13 mouse cellular contexts compared by ENCODE assay signal in the genomic region with DNA sequence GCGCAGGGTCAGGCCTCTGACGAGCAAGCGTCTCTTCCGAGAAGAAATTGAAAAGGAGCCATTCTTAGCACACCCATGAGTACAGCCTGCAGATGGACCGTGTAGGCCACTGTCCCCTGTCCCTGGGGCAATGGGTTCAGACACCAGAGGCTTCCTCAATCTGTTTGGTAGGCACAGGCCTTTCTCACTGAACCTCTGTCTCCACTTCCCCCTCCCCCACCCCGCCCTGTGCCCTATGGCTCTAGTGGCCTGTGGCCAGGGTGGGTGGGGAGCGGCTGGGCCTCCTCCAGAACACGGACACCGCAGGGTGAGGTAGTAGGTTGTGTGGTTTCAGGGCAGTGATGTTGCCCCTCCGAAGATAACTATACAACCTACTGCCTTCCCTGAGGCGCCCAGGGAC. TPM values are rescaled to one million over a fixed set of nuclear protein-coding genes. Genes with fewer than 3 reads are reported as not detected.
DNase-seq lines count a peak whose midpoint lies in the region.
"Had no signal": no experiment of that assay in that cellular context is flagged by ENCODE, and none has a peak within 500 bp of the region (broad histone marks: within the 10 kb centered on the region; RNA-seq: fewer than 3 reads in every experiment).

No protein-coding gene starts in this region.

- peak; percentile 31 for DNase-seq in adrenal gland, postnatal 14 days
- DNase-seq in adrenal gland, postnatal 25 days: no peak
- DNase-seq in kidney, adult 8-10 months: peak; percentile 76 to 78
- DNase-seq in kidney, postnatal 4 days: no peak
- peak; percentile 34 for DNase-seq in NIH3T3 (ENCODE audit: low read depth)
- peak; percentile 89 for DNase-seq in kidney, adult 9 months
- DNase-seq in right cerebral cortex, postnatal 4 days: no peak
- DNase-seq in spleen, postnatal 14 days (ENCODE audit: low spot score in 2 of 2): no peak
- DNase-seq: left cerebral cortex, postnatal 4 days; liver, postnatal 0 days; retina, postnatal 1 day; thymus, postnatal 36 days had no signal

RNA-seq across cellular contexts. Expression of gene Ppara, which starts 27.8 kb away (rescaled TPM):
- total RNA-seq in adrenal gland, postnatal 14 days (2021): 63.3 and 84.9 TPM in 2 replicates
- total RNA-seq in adrenal gland, postnatal 25 days (2021): 28.5 and 42.3 TPM in 2 replicates
- total RNA-seq: granulocyte monocyte progenitor cell, adult 5-6 weeks had no signal

Comparison
In these comparisons a context has a peak if more than half of its experiments do, and no peak if none do; other contexts are left out.
1. DNase-seq: peak in adrenal gland, postnatal 14 days (single experiment), kidney, adult 8-10 months (2 of 2), NIH3T3 (single experiment) and kidney, adult 9 months (single experiment); none in adrenal gland, postnatal 25 days (single experiment), kidney, postnatal 4 days (0 of 2), right cerebral cortex, postnatal 4 days (single experiment) and spleen, postnatal 14 days (0 of 2).